Mouse (Mus musculus) stomach, postnatal 0 days (tissue): Measurements from ENCODE around the gene Ccdc154.

Experiments used
- CTCF ChIP-seq: IDR thresholded peaks from 2 replicates; pipeline ENCODE4 v1.5.1; 2016; ENCODE audit warnings: antibody characterized with exemption, low read depth, mild to moderate bottlenecking, moderate library complexity
- EP300 ChIP-seq: optimal IDR thresholded peaks from 2 replicates; pipeline ENCODE3; 2016; ENCODE audit warnings: antibody characterized with exemption

GRCm38 (mm10) chr17:25162161-25162560 is at the start of gene Ccdc154:
- no peak for TF ChIP-seq CTCF
- TF ChIP-seq EP300: no peak
